Mouse (Mus musculus): ENCODE measurements at regions not wholly inside any gene's neighbourhood (a gene's known extent, or its start where the extent isn't known, plus 50 kb on each side); places are given as distances from the start of the nearest gene placed in this dataset.

DNA sequence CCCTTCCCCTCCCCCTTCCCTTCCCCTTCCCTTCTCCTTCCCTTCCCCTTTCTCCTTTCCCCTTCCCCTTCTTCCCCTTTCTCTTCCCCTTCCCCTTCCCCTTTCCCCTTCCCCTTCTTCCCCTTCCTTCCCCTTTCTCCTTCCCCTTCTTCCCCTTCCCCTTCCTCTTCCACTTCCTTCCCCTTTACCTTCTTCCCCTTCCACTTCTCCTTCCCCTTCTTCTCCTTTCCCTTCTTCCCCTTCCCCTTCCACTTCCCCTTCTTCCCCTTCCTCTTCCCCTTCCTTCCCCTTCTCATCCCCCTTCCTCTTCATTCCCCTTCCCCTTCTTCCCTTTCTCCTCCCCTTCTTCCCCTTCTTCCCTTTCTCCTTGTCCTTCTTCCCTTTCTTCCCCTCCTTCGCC is 77.0 kb upstream of the Fst start:
- ATAC-seq: no peak
- 74% methylated on average over 1 of the region's 1 CpGs for WGBS
- no peaks in the 10 kb centered on the region for H3K4me1 ChIP-seq (replicated peaks; ENCODE audit: control insufficient read depth, insufficient read depth, low read length)
- H3K4me3 ChIP-seq (ENCODE audit: low read depth, low read length): no peak overlapping the region
- H3K36me3 ChIP-seq (ENCODE audit: control insufficient read depth, insufficient read depth): no peaks in the 10 kb centered on the region
- H3K4me2 ChIP-seq (replicated peaks; ENCODE audit: low read depth): no peak overlapping the region
- no peak for TF ChIP-seq CTCF (IDR thresholded peaks at IDR 0.05; ENCODE audit: low read depth)
- no peaks in the 10 kb centered on the region for H3K9me3 ChIP-seq (ENCODE audit: control insufficient read depth)
- H3K27ac ChIP-seq (ENCODE audit: low read depth, low read length): no peak overlapping the region
- no peaks in the 10 kb centered on the region for H3K27me3 ChIP-seq (replicated peaks; ENCODE audit: control insufficient read depth, insufficient read depth, low read length)
- no peak overlapping the region for H3K9ac ChIP-seq (ENCODE audit: low read depth, low read length)

- 61% methylated on average over 3 of the region's 3 CpGs for WGBS
- Histone ChIP-seq H3K4me3 (ENCODE audit: low read depth, low read length) (no peak overlapping the region), H3K9ac (ENCODE audit: low read depth, low read length) (no peak overlapping the region), H3K27me3 (replicated peaks; ENCODE audit: control insufficient read depth, insufficient read depth, low read length) (no peaks in the 10 kb centered on the region), H3K4me2 (replicated peaks; ENCODE audit: low read depth) (no peak overlapping the region), H3K4me1 (replicated peaks; ENCODE audit: control insufficient read depth, insufficient read depth, low read length) (no peaks in the 10 kb centered on the region), H3K36me3 (ENCODE audit: control insufficient read depth, insufficient read depth) (no peaks in the 10 kb centered on the region), H3K27ac (ENCODE audit: low read depth, low read length) (no peak overlapping the region), H3K9me3 (ENCODE audit: control insufficient read depth) (no peaks in the 10 kb centered on the region)
- ATAC-seq: no peak
- TF ChIP-seq CTCF (IDR thresholded peaks at IDR 0.05; ENCODE audit: low read depth): no peak
Measured at GRCm38 (mm10) chr13:114571731-114572130, 113.0 kb upstream of the Fst start.

DNA sequence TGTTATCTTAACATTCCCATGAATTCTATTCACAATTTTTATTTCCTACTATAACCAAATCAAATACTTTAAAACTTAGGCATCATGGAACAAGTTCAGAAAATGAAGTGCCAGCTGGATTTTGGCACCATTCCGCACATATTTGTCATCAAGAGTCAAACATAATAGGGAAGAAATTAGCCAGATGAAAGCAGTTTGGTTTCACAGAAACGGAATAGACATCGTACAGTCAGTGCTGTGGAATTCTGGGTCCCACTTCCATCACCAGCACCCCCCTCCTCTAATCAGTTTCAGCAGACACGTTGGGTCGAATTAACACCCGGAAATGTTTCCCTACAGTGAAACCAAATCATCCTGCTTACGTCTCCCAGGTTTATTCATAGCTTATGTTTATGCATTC is 125.8 kb upstream of the Fst start:
- Histone ChIP-seq H3K4me2 (replicated peaks; ENCODE audit: low read depth) (no peak overlapping the region), H3K9ac (ENCODE audit: low read depth, low read length) (no peak overlapping the region), H3K4me1 (replicated peaks; ENCODE audit: control insufficient read depth, insufficient read depth, low read length) (no peaks in the 10 kb centered on the region), H3K4me3 (ENCODE audit: low read depth, low read length) (no peak overlapping the region), H3K36me3 (ENCODE audit: control insufficient read depth, insufficient read depth) (no peaks in the 10 kb centered on the region), H3K27me3 (replicated peaks; ENCODE audit: control insufficient read depth, insufficient read depth, low read length) (no peaks in the 10 kb centered on the region), H3K9me3 (ENCODE audit: control insufficient read depth) (no peaks in the 10 kb centered on the region), H3K27ac (ENCODE audit: low read depth, low read length) (no peak overlapping the region)
- 61% methylated on average over 7 of the region's 7 CpGs for WGBS
- no peak for TF ChIP-seq CTCF (IDR thresholded peaks at IDR 0.05; ENCODE audit: low read depth)
- ATAC-seq: no peak

DNA sequence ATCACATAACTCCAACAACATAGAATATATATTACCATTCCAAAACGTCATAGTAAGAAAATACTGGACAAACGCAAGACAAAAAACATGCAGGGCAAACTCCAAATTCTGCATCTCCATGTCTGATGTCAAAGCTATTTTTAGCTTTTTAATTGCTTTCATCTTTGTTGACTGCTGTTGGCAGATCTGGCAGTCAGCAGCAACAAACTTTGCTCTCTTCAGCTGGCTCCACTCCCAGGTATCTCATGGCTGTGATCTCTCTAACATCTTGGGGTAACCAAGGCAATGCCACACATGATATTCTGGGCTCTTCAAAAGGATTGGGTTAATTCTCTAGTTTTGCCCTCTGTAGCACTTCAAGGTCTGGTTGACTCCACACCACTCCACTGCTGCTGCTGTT is 128.9 kb upstream of the Fst start:
- H3K4me1 ChIP-seq (replicated peaks; ENCODE audit: control insufficient read depth, insufficient read depth, low read length): no peaks in the 10 kb centered on the region
- no peak overlapping the region for H3K4me3 ChIP-seq (ENCODE audit: low read depth, low read length)
- no peak overlapping the region for H3K4me2 ChIP-seq (replicated peaks; ENCODE audit: low read depth)
- no peaks in the 10 kb centered on the region for H3K9me3 ChIP-seq (ENCODE audit: control insufficient read depth)
- no peaks in the 10 kb centered on the region for H3K27me3 ChIP-seq (replicated peaks; ENCODE audit: control insufficient read depth, insufficient read depth, low read length)
- 84% methylated on average over 2 of the region's 2 CpGs for WGBS
- no peak for TF ChIP-seq CTCF (IDR thresholded peaks at IDR 0.05; ENCODE audit: low read depth)
- no peaks in the 10 kb centered on the region for H3K36me3 ChIP-seq (ENCODE audit: control insufficient read depth, insufficient read depth)
- no peak overlapping the region for H3K27ac ChIP-seq (ENCODE audit: low read depth, low read length)
- no peak overlapping the region for H3K9ac ChIP-seq (ENCODE audit: low read depth, low read length)
- no peak for ATAC-seq

DNA sequence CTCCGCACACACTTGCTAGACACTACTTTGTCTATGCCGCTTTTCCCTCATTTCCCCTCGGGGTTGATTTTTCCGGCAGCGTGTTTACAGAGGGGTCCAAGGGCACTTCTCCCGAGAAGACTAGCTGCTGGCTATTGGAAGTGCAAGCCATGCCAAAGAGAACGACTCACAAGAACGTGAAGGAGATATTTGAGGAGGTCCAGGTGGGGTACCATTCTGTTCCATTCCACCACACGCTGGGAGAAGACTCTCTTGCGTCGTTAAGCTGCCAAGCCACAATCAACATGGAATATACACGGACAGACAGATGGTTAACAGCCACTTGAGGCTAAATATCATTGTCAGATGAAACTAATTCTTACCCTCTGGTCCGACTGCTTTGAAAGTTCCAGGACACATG is 144.6 kb upstream of the Fst start:
- no peak for TF ChIP-seq CTCF (IDR thresholded peaks at IDR 0.05; ENCODE audit: low read depth)
- H3K4me1 ChIP-seq (replicated peaks; ENCODE audit: control insufficient read depth, insufficient read depth, low read length): no peaks in the 10 kb centered on the region
- no peak overlapping the region for H3K4me3 ChIP-seq (ENCODE audit: low read depth, low read length)
- no peak overlapping the region for H3K9ac ChIP-seq (ENCODE audit: low read depth, low read length)
- ATAC-seq: no peak
- no peaks in the 10 kb centered on the region for H3K27me3 ChIP-seq (replicated peaks; ENCODE audit: control insufficient read depth, insufficient read depth, low read length)
- H3K9me3 ChIP-seq (ENCODE audit: control insufficient read depth): no peaks in the 10 kb centered on the region
- H3K36me3 ChIP-seq (ENCODE audit: control insufficient read depth, insufficient read depth): no peaks in the 10 kb centered on the region
- H3K4me2 ChIP-seq (replicated peaks; ENCODE audit: low read depth): no peak overlapping the region
- WGBS: 78% methylated on average over 13 of the region's 13 CpGs
- no peak overlapping the region for H3K27ac ChIP-seq (ENCODE audit: low read depth, low read length)

- no peak for TF ChIP-seq CTCF (IDR thresholded peaks at IDR 0.05; ENCODE audit: low read depth)
- no peak for ATAC-seq
- H3K9ac ChIP-seq (ENCODE audit: low read depth, low read length): no peak overlapping the region
- no peaks in the 10 kb centered on the region for H3K9me3 ChIP-seq (ENCODE audit: control insufficient read depth)
- H3K4me3 ChIP-seq (ENCODE audit: low read depth, low read length): no peak overlapping the region
- no peak overlapping the region for H3K4me2 ChIP-seq (replicated peaks; ENCODE audit: low read depth)
- no peaks in the 10 kb centered on the region for H3K36me3 ChIP-seq (ENCODE audit: control insufficient read depth, insufficient read depth)
- H3K27ac ChIP-seq (ENCODE audit: low read depth, low read length): no peak overlapping the region
- 74% methylated on average over 11 of the region's 11 CpGs for WGBS
- H3K27me3 ChIP-seq (replicated peaks; ENCODE audit: control insufficient read depth, insufficient read depth, low read length): no peaks in the 10 kb centered on the region
- H3K4me1 ChIP-seq (replicated peaks; ENCODE audit: control insufficient read depth, insufficient read depth, low read length): no peaks in the 10 kb centered on the region
Measured at GRCm38 (mm10) chr13:114604037-114604694, 145.4 kb upstream of the Fst start.

GRCm38 (mm10) chr13:114613909-114614308 is 155.2 kb upstream of the Fst start:
- 86% methylated on average over 1 of the region's 1 CpGs for WGBS

More at GRCm38 (mm10) chr13:114613909-114614308, 155.2 kb upstream of the Fst start:
- Histone ChIP-seq H3K9me3 (ENCODE audit: control insufficient read depth) (no peaks in the 10 kb centered on the region), H3K4me3 (ENCODE audit: low read depth, low read length) (no peak overlapping the region), H3K4me1 (replicated peaks; ENCODE audit: control insufficient read depth, insufficient read depth, low read length) (no peaks in the 10 kb centered on the region), H3K27me3 (replicated peaks; ENCODE audit: control insufficient read depth, insufficient read depth, low read length) (no peaks in the 10 kb centered on the region), H3K4me2 (replicated peaks; ENCODE audit: low read depth) (no peak overlapping the region), H3K27ac (ENCODE audit: low read depth, low read length) (no peak overlapping the region), H3K36me3 (ENCODE audit: control insufficient read depth, insufficient read depth) (no peaks in the 10 kb centered on the region), H3K9ac (ENCODE audit: low read depth, low read length) (no peak overlapping the region)
- ATAC-seq: no peak
- no peak for TF ChIP-seq CTCF (IDR thresholded peaks at IDR 0.05; ENCODE audit: low read depth)
